Mouse (Mus musculus) layer of hippocampus, adult 9-11 months (tissue): ENCODE results near the gene Gm37596.
"Not testable (repeated sequence)": the region's sequence is repeated elsewhere in the genome, so short reads cannot be mapped to it uniquely, and the experiment has no call there.

Experiments used
- DNase-seq: peaks from one replicate; pipeline ENCODE4 v3.0.0; 2022

The Gm37596 gene

GRCm38 (mm10) chr3:93692970-93693369, at the start of gene Gm37596:
Gm37596 (minus strand) TSS chr3:93693070.
- not testable (repeated sequence) for DNase-seq

GRCm38 (mm10) chr3:93708969-93709637, 16.2 kb upstream of the Gm37596 start:
- DNase-seq, result not testable (repeated sequence)

- DNase-seq, result not testable (repeated sequence)
Measured at GRCm38 (mm10) chr3:93676210-93676609, 16.7 kb downstream of the Gm37596 start, which contains the start of gene Tdpoz1. Tdpoz1 (minus strand) TSS chr3:93676310.

- not testable (repeated sequence) for DNase-seq
Measured at GRCm38 (mm10) chr3:93670805-93671503, 21.9 kb downstream of the Gm37596 start.

GRCm38 (mm10) chr3:93654260-93654659, 38.6 kb downstream of the Gm37596 start:
- no peak for DNase-seq

- DNase-seq, result no peak
Measured at GRCm38 (mm10) chr3:93652586-93652985, 40.3 kb downstream of the Gm37596 start, which contains the start of gene Tdpoz2. Tdpoz2 (minus strand) TSS chr3:93652686.
